ENCODE assay signal across 20 mouse cellular contexts in genomic region chr9:118650976-118651375, GRCm38 (mm10).
"Had no signal": no experiment of that assay in that cellular context is flagged by ENCODE, and none has a peak within 500 bp of the region (broad histone marks: within the 10 kb centered on the region; RNA-seq: fewer than 3 reads in every experiment).

No protein-coding gene starts in this region.

- H3K9me3 ChIP-seq: intestine, embryonic 15.5 days; limb, embryonic 10.5 days; limb, embryonic 13.5 days; liver, embryonic 13.5 days; lung, embryonic 15.5 days; midbrain, embryonic 12.5 days; midbrain, embryonic 15.5 days; neural tube, embryonic 15.5 days had no signal

- H3K27me3 ChIP-seq: intestine, embryonic 15.5 days; limb, embryonic 13.5 days; liver, embryonic 13.5 days; lung, embryonic 15.5 days; midbrain, embryonic 12.5 days; midbrain, embryonic 15.5 days; neural tube, embryonic 12.5 days; neural tube, embryonic 15.5 days had no signal

- H3K9ac ChIP-seq: intestine, embryonic 15.5 days; limb, embryonic 13.5 days; liver, embryonic 13.5 days; lung, embryonic 15.5 days; midbrain, embryonic 12.5 days; midbrain, embryonic 15.5 days; neural tube, embryonic 12.5 days; neural tube, embryonic 15.5 days had no signal

- H3K27ac ChIP-seq: intestine, embryonic 15.5 days; kidney, postnatal 0 days; limb, embryonic 13.5 days; liver, embryonic 13.5 days; lung, embryonic 15.5 days; midbrain, embryonic 12.5 days; midbrain, embryonic 15.5 days; neural tube, embryonic 12.5 days; neural tube, embryonic 15.5 days; stomach, postnatal 0 days had no signal

- ATAC-seq: hindbrain, embryonic 16.5 days; intestine, embryonic 15.5 days; midbrain, embryonic 15.5 days had no signal

- DNase-seq: kidney, adult 11 months; kidney, adult 9 months; kidney, postnatal 25 days; liver, embryonic 13.5 days; right cerebral cortex, adult 18-20 months; right cerebral cortex, postnatal 14 days; right cerebral cortex, postnatal 4 days; thymus, adult 2 months; thymus, postnatal 25 days had no signal

- H3K4me1 ChIP-seq: intestine, embryonic 15.5 days; midbrain, embryonic 12.5 days; midbrain, embryonic 15.5 days had no signal

- H3K4me2 ChIP-seq: intestine, embryonic 15.5 days; limb, embryonic 13.5 days; liver, embryonic 13.5 days; lung, embryonic 15.5 days; midbrain, embryonic 12.5 days; midbrain, embryonic 15.5 days; neural tube, embryonic 12.5 days; neural tube, embryonic 15.5 days had no signal

- H3K4me3 ChIP-seq: intestine, embryonic 15.5 days; limb, embryonic 10.5 days; limb, embryonic 13.5 days; liver, embryonic 13.5 days; lung, embryonic 15.5 days; midbrain, embryonic 12.5 days; midbrain, embryonic 15.5 days; neural tube, embryonic 12.5 days; neural tube, embryonic 15.5 days had no signal

- H3K36me3 ChIP-seq: intestine, embryonic 15.5 days; liver, embryonic 13.5 days; midbrain, embryonic 12.5 days; midbrain, embryonic 15.5 days; neural tube, embryonic 15.5 days had no signal
